Mouse (Mus musculus): ENCODE data around the gene Fgf14. TPM values are rescaled to one million over a fixed set of nuclear protein-coding genes. Genes with fewer than 3 reads are reported as not detected.
A peak's percentile ranks its signal among the peaks of the same experiment; 100 is the strongest.

Fgf14 gene
- total RNA-seq, 2 experiments from 2014 or later = 35.8 to 39.1 TPM

DNA sequence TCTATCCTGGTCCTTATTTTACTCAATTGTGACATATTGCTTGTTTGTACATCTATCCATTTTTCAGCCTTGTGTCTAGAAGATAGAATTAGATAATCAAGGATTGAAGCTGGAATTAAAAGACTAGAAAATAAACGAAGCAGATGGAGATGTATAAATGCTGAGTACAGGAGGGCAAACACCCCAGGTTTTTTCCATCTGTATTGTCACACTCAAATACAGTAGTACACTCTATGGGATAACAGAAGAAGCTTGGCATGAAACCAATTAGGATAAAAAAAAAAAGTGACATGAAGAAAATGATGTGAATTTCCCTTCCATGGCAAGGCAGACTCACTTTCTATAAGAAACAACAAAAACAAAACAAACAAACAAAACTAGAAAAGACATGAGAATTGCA is 429.4 kb downstream of the Fgf14 start:
- TF ChIP-seq CTCF (conservative IDR thresholded peaks at IDR 0.05) = no peak
- Histone ChIP-seq H3K27ac (no peak overlapping the region), H3K4me3 (no peak overlapping the region)
- DNase-seq (ENCODE audit: low spot score in 2 of 2) = no peak

DNA sequence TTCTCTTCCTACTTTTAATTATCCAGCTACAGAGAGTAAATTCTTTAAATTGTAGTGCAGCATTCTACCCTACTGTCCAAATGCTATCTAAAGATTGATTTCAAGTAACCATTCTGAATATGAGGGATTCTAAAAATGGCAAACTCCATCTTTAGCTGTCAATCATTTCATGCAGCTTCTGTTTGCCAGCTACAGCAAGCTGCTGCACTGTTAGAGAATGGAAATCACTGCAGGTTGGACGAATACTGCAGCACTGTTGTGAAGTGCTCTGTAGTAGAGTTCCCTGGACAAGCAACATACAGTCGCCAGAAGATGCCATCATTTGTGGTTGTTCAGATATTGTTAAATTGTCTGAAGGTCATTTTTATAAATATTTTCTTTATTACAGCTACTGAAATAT is 453.5 kb downstream of the Fgf14 start:
- Histone ChIP-seq H3K27ac (peak overlapping the region; percentile 8; the same call in 1 of the 2 replicates), H3K4me3 (no peak overlapping the region)
- peak; percentile 12 to 16 for DNase-seq (ENCODE audit: low spot score in 2 of 2)
- no peak for TF ChIP-seq CTCF (conservative IDR thresholded peaks at IDR 0.05)

DNA sequence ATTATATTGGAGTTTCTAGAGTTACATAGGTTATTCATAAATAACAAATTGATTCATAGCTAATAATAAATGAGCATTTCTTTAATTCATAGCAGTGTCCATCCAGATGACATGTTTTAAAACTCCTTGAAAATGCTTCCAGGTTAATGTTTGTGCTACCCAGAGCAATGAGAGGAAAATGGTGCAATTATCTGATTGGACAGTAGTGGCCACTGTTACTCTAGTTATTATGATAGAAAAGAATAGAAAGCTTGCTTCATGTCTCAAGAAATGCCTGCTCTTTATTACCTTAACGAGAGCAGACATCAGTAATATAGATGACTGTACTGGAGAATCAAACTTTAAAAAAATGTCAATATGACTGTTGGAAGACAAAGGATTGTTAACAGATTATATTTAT is 454.5 kb downstream of the Fgf14 start:
- peak in 1 of 2 experiments; percentile 16 for DNase-seq (ENCODE audit: low spot score in 2 of 2)
- peak; percentile 82 for TF ChIP-seq CTCF (conservative IDR thresholded peaks at IDR 0.05)
- no peak overlapping the region for H3K27ac ChIP-seq
- no peak overlapping the region for H3K4me3 ChIP-seq

DNA sequence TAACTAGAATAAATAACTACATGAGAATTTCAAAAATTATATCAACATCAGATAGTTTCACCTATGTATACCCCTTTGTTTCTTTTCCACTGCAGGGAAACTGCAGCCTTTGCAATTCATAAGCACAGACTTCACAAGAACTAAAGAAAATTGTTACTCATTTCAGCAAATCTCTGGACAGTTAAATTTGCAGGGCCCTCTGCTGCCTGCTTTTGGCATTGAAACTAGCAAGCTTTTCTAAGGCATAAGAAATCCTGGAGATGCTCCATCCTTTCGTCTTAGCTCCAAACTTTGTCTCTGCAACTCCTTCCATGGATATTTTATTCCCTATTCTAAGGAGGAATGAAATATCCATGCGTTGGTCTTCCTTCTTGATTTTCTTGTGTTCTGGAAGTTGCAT is 455.9 kb downstream of the Fgf14 start:
- TF ChIP-seq CTCF (conservative IDR thresholded peaks at IDR 0.05) = peak; percentile 71
- peak in 1 of 2 experiments; percentile 8 for DNase-seq (ENCODE audit: low spot score in 2 of 2)
- Histone ChIP-seq H3K27ac (no peak overlapping the region), H3K4me3 (no peak overlapping the region)

DNA sequence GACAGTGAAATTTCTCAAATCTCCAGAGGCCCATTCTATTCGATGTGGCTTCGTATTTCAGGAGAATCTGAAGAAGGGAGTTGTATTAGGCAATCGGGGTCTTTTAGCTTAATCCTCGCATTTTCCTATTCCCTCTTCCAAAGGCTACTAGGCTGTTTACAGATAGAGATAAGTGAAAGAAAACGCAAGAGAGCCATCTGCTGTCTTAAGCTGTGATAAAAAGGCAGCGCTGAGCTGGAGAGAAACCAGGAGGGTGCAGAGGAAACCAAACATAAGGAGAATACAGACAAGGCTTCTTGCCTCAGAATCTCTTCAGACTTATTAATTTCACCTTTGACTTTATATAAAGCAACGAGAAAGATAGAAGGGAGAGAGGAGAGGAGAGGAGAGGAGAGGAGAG is 481.1 kb downstream of the Fgf14 start:
- TF ChIP-seq CTCF (conservative IDR thresholded peaks at IDR 0.05) = peak; percentile 63
- Histone ChIP-seq H3K27ac (peak overlapping the region; percentile 36; the same call in 1 of the 2 replicates), H3K4me3 (peak overlapping the region; percentile 42)
- peak; percentile 35 to 53 for DNase-seq (ENCODE audit: low spot score in 2 of 2)

DNA sequence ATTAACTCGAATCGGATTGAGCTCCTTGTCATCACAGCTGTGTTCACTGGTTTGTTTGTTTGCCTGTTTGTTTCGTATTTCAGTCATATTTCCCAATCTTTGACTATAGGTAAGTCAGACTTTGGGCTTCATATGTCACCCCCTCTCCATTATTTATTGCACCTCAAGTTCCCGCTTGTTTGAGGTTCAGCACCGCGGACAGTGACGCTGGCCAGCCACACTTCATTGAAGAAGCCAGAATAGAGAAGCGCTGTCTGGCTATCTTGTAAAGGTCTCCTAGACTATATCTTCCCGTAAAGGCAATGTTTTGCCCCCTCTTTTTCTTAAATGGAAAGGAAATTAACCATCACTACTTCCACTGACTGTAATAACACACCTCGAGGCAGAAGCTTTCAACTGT is 481.6 kb downstream of the Fgf14 start:
- H3K27ac ChIP-seq = peak overlapping the region; percentile 36; the same call in 1 of the 2 replicates
- H3K4me3 ChIP-seq = peak overlapping the region; percentile 42
- no peak for TF ChIP-seq CTCF (conservative IDR thresholded peaks at IDR 0.05)
- DNase-seq (ENCODE audit: low spot score in 2 of 2) = no peak

DNA sequence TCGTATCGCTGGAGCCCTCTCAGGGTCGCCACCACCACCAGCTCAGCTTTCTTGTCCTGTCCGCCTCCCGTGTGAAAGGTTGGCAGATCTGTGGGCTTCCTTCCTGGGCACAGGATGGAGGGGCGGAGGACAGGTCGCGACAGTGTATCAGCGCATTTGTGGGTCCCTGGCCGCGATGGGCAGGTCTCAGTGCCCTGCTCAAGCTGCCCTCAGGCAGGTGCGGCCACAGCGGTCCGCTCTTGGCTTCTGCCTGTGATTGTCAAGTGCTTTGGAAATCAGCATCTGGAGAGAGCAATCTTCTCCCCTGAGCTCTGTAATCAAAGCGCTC is 484.1 kb downstream of the Fgf14 start:
- DNase-seq (ENCODE audit: low spot score in 2 of 2) = no peak
- TF ChIP-seq CTCF (conservative IDR thresholded peaks at IDR 0.05) = no peak
- peak overlapping the region; percentile 72 for H3K27ac ChIP-seq
- peak overlapping the region; percentile 70 for H3K4me3 ChIP-seq

DNA sequence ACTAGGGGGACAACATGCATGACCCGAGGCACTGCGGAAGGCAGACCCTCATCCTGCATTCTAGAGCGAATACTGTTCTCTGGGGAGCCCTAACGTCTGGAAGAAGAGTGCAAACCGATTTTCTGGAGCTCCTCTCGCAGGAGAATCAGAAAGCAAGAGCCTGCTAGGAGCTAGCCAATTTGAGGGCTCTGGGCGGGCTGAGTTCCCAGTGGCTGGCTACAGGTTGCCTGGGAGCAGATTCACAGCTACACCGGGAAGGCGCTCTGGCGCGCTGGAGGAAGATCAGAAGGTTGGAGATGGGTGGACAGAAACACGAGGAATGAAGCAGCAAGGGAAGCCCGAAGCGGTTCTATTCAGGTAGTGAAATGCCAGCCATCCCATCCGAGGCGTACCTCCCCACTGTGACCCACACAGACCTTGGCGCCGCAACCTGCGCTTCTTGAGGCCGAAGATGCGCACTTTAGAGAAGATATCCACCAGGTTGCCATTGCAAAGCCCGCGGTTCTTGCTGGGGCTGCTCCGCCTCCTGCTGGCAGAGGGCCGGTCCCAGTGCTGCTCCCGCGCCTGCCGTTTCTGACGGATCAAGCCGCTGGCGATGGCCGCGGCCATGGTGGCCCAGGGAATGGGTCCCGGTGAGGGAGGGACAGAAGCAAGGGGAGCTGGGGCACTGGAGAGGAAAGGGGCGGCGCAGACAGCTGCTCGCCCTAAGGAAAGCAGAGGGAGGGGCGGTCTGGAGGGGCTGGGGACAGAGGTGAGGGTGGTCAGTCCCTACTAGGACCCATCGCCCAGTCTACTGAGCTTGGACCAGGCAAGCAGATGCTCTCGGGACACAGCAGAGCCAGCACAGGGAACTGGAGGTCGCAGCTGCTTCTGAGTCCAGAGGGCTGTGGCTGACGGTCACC is 484.8 kb downstream of the Fgf14 start:
- TF ChIP-seq CTCF (conservative IDR thresholded peaks at IDR 0.05) = peak; percentile 72
- peak overlapping the region; percentile 72 for H3K27ac ChIP-seq
- peak; percentile 45 to 57 for DNase-seq (ENCODE audit: low spot score in 2 of 2)
- H3K4me3 ChIP-seq = peak overlapping the region; percentile 70

DNA sequence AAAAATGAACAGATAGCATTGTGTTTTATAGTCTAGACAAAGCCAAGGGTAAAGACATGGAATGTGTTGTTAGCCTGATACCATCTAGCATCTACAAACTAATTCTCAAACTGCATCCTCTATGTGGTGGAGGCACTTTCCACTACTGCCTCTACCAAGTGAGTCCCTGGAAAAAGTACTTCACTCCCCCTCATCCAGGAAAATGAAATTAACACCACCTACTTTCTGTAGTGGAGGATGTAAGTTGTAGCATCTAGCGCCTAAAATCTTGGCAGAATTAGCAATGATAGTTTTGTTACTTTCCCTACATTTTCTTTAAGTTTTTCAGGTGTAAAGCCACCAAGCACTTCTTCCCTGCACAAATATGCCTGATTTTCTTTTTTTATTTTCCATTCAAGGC is 496.7 kb downstream of the Fgf14 start:
- DNase-seq (ENCODE audit: low spot score in 2 of 2) = no peak
- H3K27ac ChIP-seq = no peak overlapping the region
- no peak for TF ChIP-seq CTCF (conservative IDR thresholded peaks at IDR 0.05)
- no peak overlapping the region for H3K4me3 ChIP-seq

DNA sequence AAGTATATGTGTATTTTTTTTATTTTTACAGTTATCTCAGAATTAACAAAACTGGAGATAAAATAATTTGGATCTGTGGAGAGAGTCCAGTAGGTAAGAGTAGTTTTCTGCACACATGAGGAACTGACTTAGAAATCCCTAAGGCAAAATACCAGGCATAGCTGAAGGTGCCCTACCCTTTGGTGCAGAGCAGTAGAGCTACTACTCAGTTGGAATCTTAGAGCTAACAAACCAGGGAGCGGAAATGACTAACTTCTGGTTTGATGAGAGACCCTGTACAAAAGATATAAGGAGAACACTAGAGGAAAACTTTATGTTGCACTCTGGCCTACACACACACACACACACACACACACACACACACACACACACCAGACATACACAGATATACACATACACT is 502.8 kb downstream of the Fgf14 start:
- no peak for DNase-seq (ENCODE audit: low spot score in 2 of 2)
- TF ChIP-seq CTCF (conservative IDR thresholded peaks at IDR 0.05) = no peak

DNA sequence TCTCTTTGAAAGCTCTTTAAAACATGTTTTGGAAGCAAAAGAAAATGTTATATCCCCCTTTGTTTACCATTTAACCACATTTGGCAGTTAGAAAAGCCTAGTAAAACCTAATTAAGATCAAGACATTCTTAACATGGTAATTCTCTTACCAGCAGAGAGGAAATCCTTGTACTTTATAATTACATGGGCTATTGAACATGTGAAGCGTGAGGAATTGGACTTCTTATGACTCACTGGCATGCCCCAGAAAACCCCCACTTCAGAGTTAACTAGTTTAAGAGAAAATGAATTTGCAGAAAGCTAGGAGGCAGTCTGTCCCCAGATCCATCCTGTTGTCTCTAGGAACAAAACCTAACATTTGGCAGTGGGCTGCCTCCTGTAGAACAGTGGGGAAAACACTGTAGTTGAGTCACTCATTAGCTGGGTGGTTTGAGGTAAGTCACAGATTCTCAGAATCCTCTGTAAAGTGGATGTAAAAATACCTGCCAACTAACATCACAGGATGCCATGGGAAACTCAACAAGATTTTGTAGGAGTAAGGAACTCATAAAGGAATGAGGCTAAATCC is 513.2 kb downstream of the Fgf14 start:
- DNase-seq (ENCODE audit: low spot score in 2 of 2) = peak in 1 of 2 experiments; percentile 18
- Histone ChIP-seq H3K27ac (no peak overlapping the region), H3K4me3 (no peak overlapping the region)
- TF ChIP-seq CTCF (conservative IDR thresholded peaks at IDR 0.05) = peak; percentile 21; the same call in 1 of the 2 replicates

More for the DNA sequence above, 502.8 kb downstream of the Fgf14 start:
- H3K27ac ChIP-seq = no peak overlapping the region
- no peak overlapping the region for H3K4me3 ChIP-seq

DNA sequence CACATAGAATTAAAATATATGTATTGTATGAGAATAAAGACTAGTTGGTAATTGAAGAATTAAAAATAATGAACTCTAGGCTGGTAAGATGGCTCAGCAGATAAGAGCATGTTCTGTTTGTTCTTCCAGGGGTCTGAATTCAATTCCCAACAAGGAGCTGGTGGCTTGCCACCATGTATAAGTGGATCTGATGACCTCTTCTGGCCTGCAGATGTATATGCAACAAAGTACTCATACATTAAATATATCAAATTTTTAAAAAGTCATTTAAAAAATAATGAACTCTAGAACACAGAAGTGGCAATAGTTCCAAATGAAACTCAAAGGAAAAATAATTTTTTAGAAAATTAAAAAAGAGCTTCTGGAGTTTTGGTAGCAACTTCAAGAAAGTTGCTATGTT is 529.5 kb downstream of the Fgf14 start:
- DNase-seq (ENCODE audit: low spot score in 2 of 2) = no peak
- peak; percentile 55 for TF ChIP-seq CTCF (conservative IDR thresholded peaks at IDR 0.05)
- H3K4me3 ChIP-seq = no peak overlapping the region
- no peak overlapping the region for H3K27ac ChIP-seq

DNA sequence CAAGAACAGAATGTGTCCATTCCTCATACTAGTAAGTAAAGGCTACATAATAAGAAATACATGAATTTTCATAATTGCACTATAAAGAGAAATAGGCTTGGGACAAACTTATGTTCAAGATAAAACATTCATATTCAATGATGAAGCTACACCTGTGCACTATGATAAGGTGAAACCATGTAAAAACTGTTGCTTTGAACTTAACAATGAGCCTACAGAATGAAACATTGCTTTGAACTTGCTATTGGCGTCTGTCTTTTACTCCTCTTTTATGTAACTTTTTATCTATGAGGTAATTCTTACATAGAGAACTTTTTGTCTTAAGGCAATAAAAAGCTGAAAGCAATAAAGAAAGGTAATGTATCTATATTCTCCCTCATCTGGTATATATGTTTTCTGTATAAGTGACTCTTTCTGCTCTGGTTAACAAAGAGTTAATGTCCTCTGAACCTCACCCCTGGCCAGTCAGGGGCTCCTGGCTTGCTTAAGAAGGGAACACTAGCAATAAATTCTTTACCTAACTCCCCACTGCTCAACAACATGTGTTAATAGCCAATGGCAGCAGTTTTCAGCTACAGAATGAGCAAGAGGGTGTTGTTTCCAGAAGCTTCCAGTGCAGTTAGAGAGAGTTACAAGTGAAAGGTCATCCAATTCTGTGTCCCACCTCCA is 569.6 kb downstream of the Fgf14 start:
- DNase-seq (ENCODE audit: low spot score in 2 of 2) = no peak
- TF ChIP-seq CTCF (conservative IDR thresholded peaks at IDR 0.05) = no peak
- H3K4me3 ChIP-seq = no peak overlapping the region
- no peak overlapping the region for H3K27ac ChIP-seq
